Mouse (Mus musculus) mesoderm, embryonic 11.5 days (tissue): ENCODE results near the gene Mycbp2.
A peak's percentile ranks its signal among the peaks of the same experiment; 100 is the strongest.

Experiments used
- DNase-seq: peaks from one replicate; pipeline ENCODE4 v3.0.0-alpha.2; 2012; ENCODE audit warnings: low read depth, low spot score

Gene Mycbp2

GRCm38 (mm10) chr14:103260437-103260836 is 86.2 kb downstream of the Mycbp2 start:
- no peak for DNase-seq

GRCm38 (mm10) chr14:103258745-103259144 is 87.9 kb downstream of the Mycbp2 start:
- no peak for DNase-seq

GRCm38 (mm10) chr14:103256866-103257265 is 89.7 kb downstream of the Mycbp2 start:
- DNase-seq = no peak

- no peak for DNase-seq
Observed at GRCm38 (mm10) chr14:103254311-103254710, 92.3 kb downstream of the Mycbp2 start.

GRCm38 (mm10) chr14:103242020-103242419 is 104.6 kb downstream of the Mycbp2 start:
- DNase-seq = no peak

GRCm38 (mm10) chr14:103234770-103235169 is 111.8 kb downstream of the Mycbp2 start:
- no peak for DNase-seq

- no peak for DNase-seq
Observed at GRCm38 (mm10) chr14:103233640-103234593, 112.7 kb downstream of the Mycbp2 start.

- DNase-seq = no peak
Observed at GRCm38 (mm10) chr14:103222356-103222755, 124.3 kb downstream of the Mycbp2 start.

GRCm38 (mm10) chr14:103221751-103222150 is 124.9 kb downstream of the Mycbp2 start:
- no peak for DNase-seq

- DNase-seq = no peak
Observed at GRCm38 (mm10) chr14:103216331-103216730, 130.3 kb downstream of the Mycbp2 start.

- DNase-seq = no peak
Observed at GRCm38 (mm10) chr14:103186658-103187057, 160.0 kb downstream of the Mycbp2 start.

- DNase-seq = no peak
Observed at GRCm38 (mm10) chr14:103186076-103186475, 160.5 kb downstream of the Mycbp2 start.

- DNase-seq = no peak
Observed at GRCm38 (mm10) chr14:103180096-103180495, 166.5 kb downstream of the Mycbp2 start.

GRCm38 (mm10) chr14:103162923-103163322 is 183.7 kb downstream of the Mycbp2 start:
- DNase-seq = no peak

- no peak for DNase-seq
Observed at GRCm38 (mm10) chr14:103155685-103156084, 190.9 kb downstream of the Mycbp2 start.

- no peak for DNase-seq
Observed at GRCm38 (mm10) chr14:103150139-103150538, 196.5 kb downstream of the Mycbp2 start.

- DNase-seq = peak; percentile 33
Observed at GRCm38 (mm10) chr14:103131991-103132390, 214.6 kb downstream of the Mycbp2 start.

GRCm38 (mm10) chr14:103125756-103126155 is 220.9 kb downstream of the Mycbp2 start:
- no peak for DNase-seq

GRCm38 (mm10) chr14:103114994-103115670 is 231.5 kb downstream of the Mycbp2 start:
- no peak for DNase-seq

- DNase-seq = no peak
Observed at GRCm38 (mm10) chr14:103112606-103113363, 233.8 kb downstream of the Mycbp2 start.

- no peak for DNase-seq
Observed at GRCm38 (mm10) chr14:103109971-103110370, 236.6 kb downstream of the Mycbp2 start.

GRCm38 (mm10) chr14:103106301-103106700 is 240.3 kb downstream of the Mycbp2 start:
- no peak for DNase-seq
